Comparison of ENCODE assay signal across 10 mouse cellular contexts in genomic region chr11:85828691-85829519, GRCm38 (mm10). TPM values are rescaled to one million over a fixed set of nuclear protein-coding genes. Genes with fewer than 3 reads are reported as not detected.
A peak's percentile ranks its signal among the peaks of the same experiment; 100 is the strongest.
DNase-seq lines count a peak whose midpoint lies in the region; ATAC-seq lines count a peak whose summit lies in the region.
"Had no signal": no experiment of that assay in that cellular context is flagged by ENCODE, and none has a peak within 500 bp of the region (broad histone marks: within the 10 kb centered on the region; RNA-seq: fewer than 3 reads in every experiment).

No protein-coding gene starts in this region.

- 26% methylated on average over 38 of the region's 38 CpGs for WGBS in heart, embryonic 16.5 days
- WGBS in embryonic facial prominence, embryonic 13.5 days, result 10% methylated on average over 38 of the region's 38 CpGs
- WGBS in intestine, embryonic 15.5 days, result 32% methylated on average over 38 of the region's 38 CpGs
- WGBS in midbrain, embryonic 15.5 days, result 7% methylated on average over 38 of the region's 38 CpGs

- no peak overlapping the region for H3K27ac ChIP-seq in heart, embryonic 16.5 days (ENCODE audit: low read length)
- peak overlapping the region; percentile 99 for H3K27ac ChIP-seq in embryonic facial prominence, embryonic 13.5 days
- 0 out of 2 replicates have a peak overlapping the region, but pooled peaks have one; percentile 58 for H3K27ac ChIP-seq in intestine, embryonic 15.5 days
- no peak overlapping the region for H3K27ac ChIP-seq in midbrain, embryonic 15.5 days
- H3K27ac ChIP-seq: macrophage had no signal

- H3K27me3 ChIP-seq in heart, embryonic 16.5 days (ENCODE audit: control insufficient read depth, insufficient read depth, low read length), result peaks cover 53% of the 10 kb centered on the region
- H3K27me3 ChIP-seq in embryonic facial prominence, embryonic 13.5 days, result peaks cover 46% of the 10 kb centered on the region
- peaks cover 59% of the 10 kb centered on the region for H3K27me3 ChIP-seq in intestine, embryonic 15.5 days (replicated peaks)
- peaks cover 76% of the 10 kb centered on the region for H3K27me3 ChIP-seq in midbrain, embryonic 15.5 days (replicated peaks)

- no peaks in the 10 kb centered on the region for H3K9me3 ChIP-seq in heart, embryonic 16.5 days (replicated peaks; ENCODE audit: control insufficient read depth, low read length)
- H3K9me3 ChIP-seq in embryonic facial prominence, embryonic 13.5 days, result no peaks in the 10 kb centered on the region
- H3K9me3 ChIP-seq in intestine, embryonic 15.5 days, result no peaks in the 10 kb centered on the region
- no peaks in the 10 kb centered on the region for H3K9me3 ChIP-seq in midbrain, embryonic 15.5 days

- no peaks in the 10 kb centered on the region for H3K36me3 ChIP-seq in heart, embryonic 16.5 days (ENCODE audit: control insufficient read depth, insufficient read depth)
- no peaks in the 10 kb centered on the region for H3K36me3 ChIP-seq in embryonic facial prominence, embryonic 13.5 days
- H3K36me3 ChIP-seq in intestine, embryonic 15.5 days, result no peaks in the 10 kb centered on the region
- H3K36me3 ChIP-seq in midbrain, embryonic 15.5 days (replicated peaks), result no peaks in the 10 kb centered on the region

- peaks cover 21% of the 10 kb centered on the region for H3K4me1 ChIP-seq in heart, embryonic 16.5 days (ENCODE audit: control insufficient read depth, insufficient read depth, low read length)
- peaks cover 51% of the 10 kb centered on the region for H3K4me1 ChIP-seq in embryonic facial prominence, embryonic 13.5 days
- peaks cover 56% of the 10 kb centered on the region for H3K4me1 ChIP-seq in intestine, embryonic 15.5 days (replicated peaks)
- H3K4me1 ChIP-seq in midbrain, embryonic 15.5 days, result peaks cover 30% of the 10 kb centered on the region

- ATAC-seq in heart, embryonic 16.5 days (replicated peaks; ENCODE audit: extremely low read depth, insufficient read depth, low FRiP score), result no peak
- ATAC-seq in embryonic facial prominence, embryonic 13.5 days (ENCODE audit: insufficient number of reproducible peaks, insufficient read depth, low FRiP score, low TSS enrichment, low read depth), result no peak
- no peak for ATAC-seq in intestine, embryonic 15.5 days
- no peak for ATAC-seq in midbrain, embryonic 15.5 days (replicated peaks)

- no peak overlapping the region; the same call in 1 of the 2 replicates for H3K9ac ChIP-seq in heart, embryonic 16.5 days (ENCODE audit: low read length)
- H3K9ac ChIP-seq in embryonic facial prominence, embryonic 13.5 days, result peak overlapping the region; percentile 100
- H3K9ac ChIP-seq in intestine, embryonic 15.5 days, result 0 out of 2 replicates have a peak overlapping the region, but pooled peaks have one; percentile 5
- no peak overlapping the region for H3K9ac ChIP-seq in midbrain, embryonic 15.5 days

- peak overlapping the region; percentile 43 for H3K4me3 ChIP-seq in heart, embryonic 16.5 days (ENCODE audit: low read length)
- peak overlapping the region; percentile 88 for H3K4me3 ChIP-seq in embryonic facial prominence, embryonic 13.5 days
- H3K4me3 ChIP-seq in intestine, embryonic 15.5 days (replicated peaks), result peak overlapping the region; percentile 23
- no peak overlapping the region for H3K4me3 ChIP-seq in midbrain, embryonic 15.5 days

- H3K4me2 ChIP-seq in heart, embryonic 16.5 days (ENCODE audit: low read depth, low read length), result peak overlapping the region; percentile 61
- H3K4me2 ChIP-seq in embryonic facial prominence, embryonic 13.5 days, result peak overlapping the region; percentile 86
- H3K4me2 ChIP-seq in intestine, embryonic 15.5 days (replicated peaks), result peak overlapping the region; percentile 94
- 0 out of 2 replicates have a peak overlapping the region, but pooled peaks have one; percentile 6 for H3K4me2 ChIP-seq in midbrain, embryonic 15.5 days

- DNase-seq in heart, adult 9 months (ENCODE audit: low spot score in 2 of 2), result no peak
- DNase-seq in thymus, postnatal 0 days (ENCODE audit: low spot score), result no peak
- no peak for DNase-seq in right cerebral cortex, postnatal 36 days (ENCODE audit: low spot score in 2 of 2)
- DNase-seq in thymus, postnatal 25 days, result no peak
- DNase-seq: gastrocnemius, postnatal 25 days had no signal

RNA-seq across cellular contexts. Expression of gene Tbx2, which starts 3.4 kb away (rescaled TPM):
- polyA plus RNA-seq in heart, embryonic 16.5 days (2015; fragmentation: Nextera tagmentation; extraction: Ambion mirVana), result 1.4 and 3.3 TPM in 2 replicates
- polyA plus RNA-seq in embryonic facial prominence, embryonic 13.5 days (2015; fragmentation: Nextera tagmentation; extraction: Ambion mirVana), result 14.2 and 14.5 TPM in 2 replicates
- 4.9 and 5.6 TPM in 2 replicates for polyA plus RNA-seq in intestine, embryonic 15.5 days (2015; fragmentation: Nextera tagmentation; extraction: Ambion mirVana)
- 1.0 TPM in 2 replicates for polyA plus RNA-seq in midbrain, embryonic 15.5 days (2015; fragmentation: Nextera tagmentation; extraction: Ambion mirVana)
- polyA plus RNA-seq in thymus, postnatal 0 days (2015; fragmentation: Nextera tagmentation; extraction: Ambion mirVana), result 0.58 and 1.0 TPM in 2 replicates
- polyA plus RNA-seq: macrophage had no signal

RNA-seq across cellular contexts. Expression of gene Gm11444, which starts 21.2 kb away (rescaled TPM):
- not detected in 2 replicates for polyA plus RNA-seq in heart, embryonic 16.5 days (2015; fragmentation: Nextera tagmentation; extraction: Ambion mirVana)
- not detected in 2 replicates for polyA plus RNA-seq in embryonic facial prominence, embryonic 13.5 days (2015; fragmentation: Nextera tagmentation; extraction: Ambion mirVana)
- not detected in 2 replicates for polyA plus RNA-seq in intestine, embryonic 15.5 days (2015; fragmentation: Nextera tagmentation; extraction: Ambion mirVana)
- polyA plus RNA-seq in midbrain, embryonic 15.5 days (2015; fragmentation: Nextera tagmentation; extraction: Ambion mirVana), result not detected in 2 replicates
- polyA plus RNA-seq in thymus, postnatal 0 days (2015; fragmentation: Nextera tagmentation; extraction: Ambion mirVana), result not detected in 2 replicates
- polyA plus RNA-seq: macrophage had no signal

RNA-seq across cellular contexts. Expression of gene Tbx4, which starts 57.3 kb away (rescaled TPM):
- polyA plus RNA-seq in heart, embryonic 16.5 days (2015; fragmentation: Nextera tagmentation; extraction: Ambion mirVana), result 0.72 and 5.0 TPM in 2 replicates
- 3.0 and 3.1 TPM in 2 replicates for polyA plus RNA-seq in embryonic facial prominence, embryonic 13.5 days (2015; fragmentation: Nextera tagmentation; extraction: Ambion mirVana)
- polyA plus RNA-seq in intestine, embryonic 15.5 days (2015; fragmentation: Nextera tagmentation; extraction: Ambion mirVana), result 0.16 TPM in 1 of 2 replicates, not detected in the other
- polyA plus RNA-seq in midbrain, embryonic 15.5 days (2015; fragmentation: Nextera tagmentation; extraction: Ambion mirVana), result 0.34 and 0.46 TPM in 2 replicates
- polyA plus RNA-seq in thymus, postnatal 0 days (2015; fragmentation: Nextera tagmentation; extraction: Ambion mirVana), result 0.04 TPM in 1 of 2 replicates, not detected in the other
- polyA plus RNA-seq: macrophage had no signal

Comparison
In these comparisons a context has a peak if more than half of its experiments do, and no peak if none do; other contexts are left out.
1. H3K27ac ChIP-seq: peak in embryonic facial prominence, embryonic 13.5 days (single experiment) and intestine, embryonic 15.5 days (single experiment); none in heart, embryonic 16.5 days (single experiment) and midbrain, embryonic 15.5 days (single experiment).
2. H3K4me2 ChIP-seq: peak in every context shown above with its lines; median percentile 94 in intestine, embryonic 15.5 days; 86 in embryonic facial prominence, embryonic 13.5 days; 61 in heart, embryonic 16.5 days; 6 in midbrain, embryonic 15.5 days.
3. H3K9ac ChIP-seq: peak in embryonic facial prominence, embryonic 13.5 days (single experiment) and intestine, embryonic 15.5 days (single experiment); none in heart, embryonic 16.5 days (single experiment) and midbrain, embryonic 15.5 days (single experiment).